Mouse (Mus musculus) subcutaneous adipose tissue, adult 2 months (tissue): ENCODE measurements around the gene Mfsd1. TPM values are rescaled to one million over a fixed set of nuclear protein-coding genes. Genes with fewer than 3 reads are reported as not detected.

Experiments used
- polyA plus RNA-seq: library from polyadenylated mRNA; depleted of rRNA; stranded (reverse); fragments of >200 nt; gene quantifications from 2 replicates; pipeline ENCODE4 v1.2.3, GENCODE M21; 2012; ENCODE audit warnings: low replicate concordance; rRNA removed

Gene Mfsd1
- polyA plus RNA-seq = 38.5 and 64.5 TPM in 2 replicates

DNA sequence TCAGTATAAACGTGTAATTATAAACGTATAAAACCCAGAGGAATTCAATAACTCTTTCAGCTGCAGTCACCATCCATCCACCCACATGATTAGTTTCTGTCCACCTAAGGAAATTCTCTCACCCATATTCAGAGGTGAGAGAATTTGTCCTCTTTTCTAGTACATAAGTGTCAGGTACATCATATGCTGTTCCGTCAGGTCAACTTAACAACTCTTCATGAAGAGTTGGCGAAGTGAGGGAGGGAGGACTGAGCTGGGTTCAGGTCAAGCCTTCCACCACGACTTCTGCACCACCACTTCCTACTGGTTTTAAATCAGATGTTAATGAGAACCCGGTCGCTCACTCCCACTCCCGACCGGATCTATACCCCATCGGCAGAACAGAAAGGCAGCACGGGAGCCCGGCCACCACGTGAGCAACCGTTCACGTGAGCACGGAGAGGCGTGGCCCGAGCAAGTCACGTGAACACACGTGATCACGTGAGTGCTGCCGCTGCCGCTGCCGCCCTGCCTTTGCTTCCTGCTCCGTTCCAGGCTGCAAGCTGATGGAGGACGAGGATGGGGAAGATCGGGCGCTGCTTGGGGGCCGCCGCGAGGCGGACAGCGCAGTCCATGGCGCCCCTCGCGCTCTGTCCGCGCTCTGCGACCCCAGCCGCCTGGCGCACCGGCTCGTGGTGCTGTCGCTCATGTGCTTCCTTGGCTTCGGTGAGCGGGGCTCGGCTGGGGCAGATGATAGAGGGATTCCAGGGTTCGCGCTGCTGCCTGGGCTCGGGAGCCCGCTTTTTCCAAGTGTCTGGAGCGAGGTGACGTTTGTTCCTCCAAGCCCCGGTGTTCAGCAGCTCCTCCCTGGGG is at the start of gene Mfsd1:
Mfsd1 (plus strand) TSS at position 469 of the 852 bp plus-strand sequence.

Other genes with a start within 250 kb of the Mfsd1 start
- gene Mlf1, start 208.6 kb upstream of the Mfsd1 start, polyA plus RNA-seq = 0.42 and 0.58 TPM in 2 replicates
- not detected in 2 replicates for gene Gm17402, start 207.6 kb upstream of the Mfsd1 start, polyA plus RNA-seq
- gene Gfm1, start 152.6 kb upstream of the Mfsd1 start, polyA plus RNA-seq = 22.8 and 26.6 TPM in 2 replicates
- gene Lxn, start 118.8 kb upstream of the Mfsd1 start, polyA plus RNA-seq = 26.5 and 39.2 TPM in 2 replicates
- gene Rarres1, start 67.2 kb upstream of the Mfsd1 start, polyA plus RNA-seq = 1.3 and 3.2 TPM in 2 replicates